Mouse (Mus musculus) E14TG2a.4 (cell line): ENCODE results near the gene Pros1.

Experiments
- CTCF ChIP-seq: conservative IDR thresholded peaks from 2 replicates; pipeline ENCODE4 v1.5.1; 2014; ENCODE audit warnings: low read length
- NANOG ChIP-seq: IDR thresholded peaks from 2 replicates; pipeline ENCODE4 v1.6.1; 2014; ENCODE audit warnings: borderline replicate concordance, low read length, mixed read lengths
- POU5F1 ChIP-seq: IDR thresholded peaks from 2 replicates; pipeline ENCODE4 v1.6.1; 2014; ENCODE audit warnings: low read length, borderline replicate concordance

DNA sequence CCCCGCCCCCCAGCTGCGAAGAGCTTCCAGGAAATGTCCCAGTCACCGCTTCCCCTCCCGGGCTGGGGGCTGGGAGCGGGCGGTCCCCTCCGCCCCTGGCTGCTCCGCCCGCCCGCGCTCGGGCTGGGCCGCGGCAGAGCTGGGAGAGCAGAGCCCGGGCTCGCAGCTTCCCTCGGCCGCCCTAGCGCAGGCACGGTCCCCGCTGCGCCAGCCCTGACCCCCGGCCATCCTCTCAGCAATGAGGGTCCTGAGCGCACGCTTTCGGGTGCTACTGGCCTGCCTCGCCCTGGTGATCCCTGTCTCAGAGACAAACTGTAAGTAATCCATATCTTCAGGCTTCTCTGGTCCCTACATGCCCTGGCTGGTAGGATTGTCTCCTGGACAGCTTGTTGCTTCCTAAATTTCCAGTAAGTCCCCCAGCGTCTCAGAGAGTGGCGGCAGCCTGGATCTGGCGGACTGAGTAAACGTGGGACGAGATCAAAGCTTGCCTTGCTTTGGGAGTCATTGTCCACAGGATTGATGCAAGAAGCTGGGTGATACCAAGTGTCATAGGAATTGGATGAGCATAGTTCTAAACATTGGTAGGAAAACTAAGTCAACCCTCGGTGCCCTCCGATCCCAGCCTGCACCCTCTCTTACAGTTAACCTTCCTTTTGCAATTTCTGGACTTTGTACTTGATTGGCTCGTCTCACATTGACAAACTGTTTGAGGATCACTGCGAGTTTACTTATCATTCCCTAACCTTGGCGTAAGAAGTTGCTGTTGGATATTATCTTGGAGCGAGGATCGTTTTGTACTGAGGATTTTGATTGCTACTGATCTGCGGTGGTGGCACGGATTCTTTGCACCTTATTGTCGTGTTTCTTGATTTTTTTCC, at the start of gene Pros1:
- TF ChIP-seq NANOG, result no peak
- no peak for TF ChIP-seq CTCF
- TF ChIP-seq POU5F1, result no peak
